Mouse (Mus musculus) fibroblast of lung, adult 2 months (primary cell): ENCODE measurements around the gene Csde1.

ENCODE experiments used
- DNase-seq: peaks from one replicate; pipeline ENCODE4 v3.0.0-alpha.2; 2011; ENCODE audit warnings: low read depth

The Csde1 gene

GRCm38 (mm10) chr3:103058207-103059157 is 38.3 kb downstream of the Csde1 start, which contains the start of gene Nras:
Nras (plus strand) TSS chr3:103058285.
- DNase-seq: peak; percentile 69

DNA sequence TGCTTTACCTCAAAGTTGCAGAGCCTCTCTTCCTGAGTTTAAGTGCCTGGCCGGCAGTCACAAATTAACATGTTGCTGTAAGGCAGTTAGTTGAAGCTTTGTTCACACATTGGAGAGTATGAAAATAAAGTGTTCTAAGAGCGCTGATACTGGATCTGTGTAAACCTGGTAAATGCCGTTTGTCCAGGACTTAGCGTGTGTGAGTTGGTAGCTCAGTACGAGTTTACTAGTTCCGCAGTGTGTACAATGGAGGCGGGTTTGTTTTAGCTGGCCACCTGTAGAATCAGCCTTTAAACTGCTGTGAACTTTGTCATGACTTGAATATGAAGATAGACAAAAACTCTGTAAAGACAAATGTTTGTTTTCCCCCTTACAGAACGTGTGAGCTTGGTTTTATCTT is 46.7 kb downstream of the Csde1 start:
- DNase-seq: no peak

- DNase-seq: peak; percentile 4
These were observed 48.7 kb downstream of the Csde1 start for GRCm38 (mm10) chr3:103068971-103069370.

DNA sequence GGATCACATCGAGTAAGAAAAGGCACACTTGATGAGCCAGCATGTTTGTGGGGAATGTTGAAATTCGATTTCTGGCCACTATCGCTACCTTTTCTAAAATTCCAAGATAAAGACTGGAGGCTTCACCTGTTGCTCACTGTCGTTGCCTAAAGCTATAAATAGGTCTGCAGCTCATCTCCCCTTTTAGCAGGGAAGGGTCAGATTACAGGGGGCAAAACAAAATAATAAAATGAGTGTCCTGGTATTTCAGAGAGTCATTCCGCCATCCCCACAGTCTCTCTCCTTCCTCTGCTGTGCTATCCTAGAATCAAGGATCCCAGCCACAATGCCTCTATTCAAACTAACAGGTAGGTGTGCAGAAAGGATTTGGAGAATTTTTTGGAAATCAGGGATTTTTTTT is 53.5 kb downstream of the Csde1 start, which contains the start of gene Ampd1:
TSS of gene Ampd1 (plus strand) at position 244 of the 400 bp plus-strand sequence.
- no peak for DNase-seq

GRCm38 (mm10) chr3:103075871-103076270 is 55.6 kb downstream of the Csde1 start:
- no peak for DNase-seq

GRCm38 (mm10) chr3:103076476-103076875 is 56.2 kb downstream of the Csde1 start:
- no peak for DNase-seq

- no peak for DNase-seq
These were observed 59.1 kb downstream of the Csde1 start for GRCm38 (mm10) chr3:103079301-103079700.

DNA sequence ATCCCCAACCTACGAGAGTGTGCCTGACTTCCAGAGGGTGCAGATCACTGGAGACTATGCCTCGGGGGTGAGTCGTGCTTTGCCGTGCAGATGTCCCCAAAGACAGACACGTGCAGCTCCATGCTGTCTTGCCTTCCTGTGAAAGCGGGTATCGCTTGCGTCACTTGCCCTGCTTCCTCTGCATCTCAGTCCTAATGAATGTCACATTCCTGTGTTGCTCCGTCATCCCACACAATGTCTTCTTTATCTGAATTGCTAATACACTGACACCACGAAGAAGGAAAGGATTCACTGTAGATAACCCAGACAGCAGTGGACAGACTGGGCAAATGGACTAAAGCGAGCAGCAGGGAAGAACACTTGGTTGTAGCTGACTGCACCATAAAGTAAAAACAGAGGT is 60.8 kb downstream of the Csde1 start:
- no peak for DNase-seq

DNA sequence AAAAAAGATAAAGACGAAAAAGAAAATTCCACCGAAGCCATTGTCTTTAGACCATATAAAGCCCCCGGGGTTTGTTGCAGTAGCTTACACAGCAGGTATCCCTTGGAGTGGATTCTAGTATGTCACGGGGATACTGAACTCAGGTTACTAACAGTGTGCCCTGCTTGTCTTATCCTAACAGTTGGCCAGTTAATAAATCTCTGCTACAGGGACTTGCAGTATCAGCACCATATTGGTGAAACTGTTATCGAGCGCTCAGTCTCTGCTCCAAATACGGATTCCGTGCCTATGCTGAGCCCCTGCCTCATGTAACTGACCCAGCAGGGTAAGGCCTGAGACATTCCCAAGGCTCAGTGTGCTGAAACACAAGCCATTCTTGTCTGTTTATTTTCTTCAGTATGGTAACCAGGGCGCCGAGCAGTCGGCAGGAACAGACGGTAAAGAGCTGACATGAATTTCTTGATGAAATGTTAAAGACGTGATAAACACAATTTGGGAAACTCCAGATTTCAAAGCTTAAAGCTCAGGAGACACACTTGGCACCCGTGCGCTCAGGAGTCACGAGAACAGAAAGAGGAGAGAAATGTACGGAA is 61.7 kb downstream of the Csde1 start:
- no peak for DNase-seq

GRCm38 (mm10) chr3:103082761-103083160 is 62.5 kb downstream of the Csde1 start:
- DNase-seq: no peak

- DNase-seq: no peak
These were observed 65.8 kb downstream of the Csde1 start for GRCm38 (mm10) chr3:103085986-103086385.

GRCm38 (mm10) chr3:103091753-103092152 is 71.5 kb downstream of the Csde1 start:
- DNase-seq: no peak

DNA sequence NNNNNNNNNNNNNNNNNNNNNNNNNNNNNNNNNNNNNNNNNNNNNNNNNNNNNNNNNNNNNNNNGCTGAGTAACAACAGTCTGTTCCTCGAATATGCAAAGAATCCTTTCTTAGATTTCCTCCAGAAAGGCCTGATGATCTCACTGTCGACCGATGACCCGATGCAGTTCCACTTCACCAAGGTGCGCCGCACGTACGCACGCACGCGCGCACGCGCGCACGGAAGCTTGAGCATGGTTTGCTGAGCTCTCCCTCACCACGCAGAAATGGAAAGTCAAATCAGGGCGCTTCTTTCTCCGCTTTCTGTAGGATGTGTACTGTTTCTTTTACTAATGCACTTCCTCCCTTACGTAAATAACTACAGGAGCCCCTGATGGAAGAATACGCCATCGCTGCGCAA is 78.4 kb downstream of the Csde1 start:
- no peak for DNase-seq

DNA sequence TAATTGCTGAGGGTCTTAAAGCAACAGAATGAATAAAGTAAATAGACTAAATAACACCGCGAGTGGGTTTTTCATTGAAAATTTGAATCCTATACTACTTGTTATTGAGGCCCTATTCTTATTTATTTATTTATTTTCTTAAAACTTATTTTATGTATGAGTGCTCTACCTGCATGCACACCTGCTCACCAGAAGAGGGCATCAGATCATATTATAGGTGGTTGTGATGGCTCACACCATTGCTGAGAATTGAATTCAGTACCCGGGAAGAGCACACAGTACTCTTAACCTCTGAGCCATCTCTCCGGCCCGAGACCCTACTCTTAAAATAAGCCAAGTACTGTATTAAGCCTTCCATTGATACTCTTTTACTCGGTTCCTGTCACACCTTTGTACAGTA is 79.4 kb downstream of the Csde1 start:
- no peak for DNase-seq

DNA sequence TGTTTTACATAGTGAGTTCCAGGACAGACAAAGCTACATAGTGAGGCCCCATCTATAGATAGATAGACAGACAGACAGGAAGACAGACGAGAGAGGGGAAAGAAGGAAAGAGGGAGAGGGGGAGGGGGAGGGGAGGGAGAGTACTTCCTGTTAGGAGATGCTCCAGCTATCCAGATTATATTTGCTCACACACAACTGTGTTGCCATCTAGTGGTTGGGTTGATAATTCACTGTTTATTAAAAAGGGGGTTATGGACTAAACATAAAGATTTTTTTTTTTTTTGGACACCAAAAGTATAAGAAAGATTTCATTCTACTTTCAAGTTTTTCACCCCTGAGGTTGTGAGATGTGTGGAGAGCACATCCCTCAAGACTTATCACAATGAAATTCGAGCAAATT is 80.5 kb downstream of the Csde1 start:
- DNase-seq: no peak

DNA sequence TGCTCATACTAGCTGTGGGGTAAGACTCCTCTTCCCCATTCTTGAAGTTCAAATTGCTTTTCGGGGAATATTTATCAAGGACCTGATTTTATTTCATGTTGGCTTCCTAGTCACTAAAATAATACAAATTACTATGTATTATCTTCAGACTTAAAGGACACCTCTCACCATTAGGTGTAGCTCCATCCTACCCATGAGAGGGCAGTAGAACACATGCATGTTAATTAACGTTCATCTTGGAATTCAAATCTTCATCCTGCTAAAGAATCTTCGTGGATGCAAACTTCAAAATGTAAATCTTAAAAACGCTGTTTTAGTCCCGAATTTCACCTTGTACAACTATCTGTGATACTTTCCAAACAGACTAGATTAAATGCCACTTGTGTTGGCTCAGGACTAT is 81.0 kb downstream of the Csde1 start:
- no peak for DNase-seq

DNA sequence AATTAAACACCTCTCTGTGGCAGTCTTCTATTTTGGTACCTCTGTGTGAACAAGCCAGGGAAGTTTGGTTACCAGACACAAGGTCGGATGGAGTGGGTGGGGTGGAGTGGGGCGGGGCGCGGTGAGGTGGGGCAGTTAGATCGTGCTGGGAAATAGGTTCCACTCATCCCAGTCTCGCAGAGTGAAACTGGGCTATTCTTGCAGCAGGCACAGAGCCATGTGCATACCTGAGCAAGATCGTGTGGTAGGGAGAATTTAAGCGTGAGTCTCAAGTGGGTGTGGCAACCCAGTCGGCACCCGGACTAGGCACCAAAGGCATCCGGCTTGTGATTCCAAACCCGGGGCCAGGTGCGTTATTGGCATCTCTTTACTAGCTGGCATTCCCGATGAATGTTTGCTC is 81.7 kb downstream of the Csde1 start:
- DNase-seq: no peak

DNA sequence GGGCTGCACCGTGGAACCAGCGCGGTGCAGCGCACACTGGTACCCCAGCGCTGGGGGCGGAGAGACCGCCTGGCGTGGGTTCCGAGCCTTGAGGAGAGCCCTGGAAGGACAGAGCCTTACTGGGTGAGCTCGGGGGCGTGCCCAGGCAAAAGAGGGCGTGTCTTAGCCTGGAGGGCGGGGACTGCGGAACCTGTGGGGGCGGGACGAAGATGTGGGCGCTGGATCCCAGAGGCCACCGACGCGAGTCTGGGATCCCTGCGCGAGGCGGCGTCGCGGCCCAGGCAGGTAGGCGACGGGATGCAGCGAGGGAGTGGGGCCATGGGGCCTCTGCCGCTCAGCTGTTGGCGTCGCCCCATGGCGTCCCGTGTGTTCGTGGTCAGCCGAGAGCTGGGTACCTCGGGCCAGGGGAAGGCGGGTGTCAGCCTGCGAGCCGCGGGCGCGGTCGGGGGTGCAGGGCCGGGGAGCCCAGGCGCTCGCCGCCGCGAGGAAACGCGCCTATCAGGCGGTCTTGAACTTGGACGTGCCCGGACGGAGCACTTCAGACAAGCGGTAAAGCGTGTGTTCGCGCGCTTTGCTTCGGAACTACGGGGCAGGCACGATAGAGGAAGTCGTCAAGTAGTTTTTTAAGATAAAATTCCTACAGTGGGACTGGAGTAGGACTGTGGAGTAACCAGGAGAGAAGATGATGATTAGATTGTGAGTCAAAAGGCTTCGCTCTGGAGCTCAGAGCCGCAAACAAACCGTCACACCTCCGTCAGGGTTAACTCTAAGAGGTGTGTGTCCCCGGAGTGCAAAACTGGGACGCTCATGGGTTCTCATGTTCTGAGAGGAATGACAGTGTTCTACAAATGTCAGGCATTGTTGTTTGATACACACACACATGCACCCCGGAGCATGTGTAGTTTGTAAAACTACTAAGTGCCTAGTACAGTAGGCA is 82.5 kb downstream of the Csde1 start, which contains the start of gene Dennd2c:
TSS of gene Dennd2c (plus strand) at position 151 of the 937 bp plus-strand sequence.
- DNase-seq: peak; percentile 76
